Mouse (Mus musculus): ENCODE measurements around the gene Rbck1. TPM values are rescaled to one million over a fixed set of nuclear protein-coding genes. Genes with fewer than 3 reads are reported as not detected.

Gene Rbck1
- polyA plus RNA-seq, 1 experiment from 2014 or later = 91.5 TPM

GRCm38 (mm10) chr2:152339631-152340179, 7.3 kb upstream of the Rbck1 start:
- H3K36me3 ChIP-seq = no peaks in the 10 kb centered on the region
- no peak overlapping the region for H3K4me3 ChIP-seq
- no peak overlapping the region for H3K4me2 ChIP-seq (replicated peaks)
- H3K9me3 ChIP-seq (replicated peaks) = no peaks in the 10 kb centered on the region
- ATAC-seq (ENCODE audit: low FRiP score) = no peak
- H3K9ac ChIP-seq = no peak overlapping the region
- no peak overlapping the region for H3K27ac ChIP-seq
- peaks cover 5% of the 10 kb centered on the region; the same call in 1 of the 2 replicates for H3K27me3 ChIP-seq
- WGBS = 86% methylated on average over 22 of the region's 22 CpGs
- H3K4me1 ChIP-seq = peaks cover 14% of the 10 kb centered on the region

- H3K9ac ChIP-seq = no peak overlapping the region
- H3K36me3 ChIP-seq = no peaks in the 10 kb centered on the region
- 86% methylated on average over 13 of the region's 13 CpGs for WGBS
- H3K4me3 ChIP-seq = no peak overlapping the region
- no peaks in the 10 kb centered on the region for H3K9me3 ChIP-seq (replicated peaks)
- ATAC-seq (ENCODE audit: low FRiP score) = no peak
- no peak overlapping the region for H3K4me2 ChIP-seq (replicated peaks)
- no peak overlapping the region for H3K27ac ChIP-seq
- no peaks in the 10 kb centered on the region for H3K27me3 ChIP-seq
- H3K4me1 ChIP-seq = peaks cover 6% of the 10 kb centered on the region; the same call in 1 of the 2 replicates
Observed at GRCm38 (mm10) chr2:152338319-152338718, 5.9 kb upstream of the Rbck1 start.

GRCm38 (mm10) chr2:152337591-152338212, 5.2 kb upstream of the Rbck1 start:
- no peaks in the 10 kb centered on the region for H3K27me3 ChIP-seq
- no peaks in the 10 kb centered on the region for H3K9me3 ChIP-seq (replicated peaks)
- H3K4me2 ChIP-seq (replicated peaks) = no peak overlapping the region
- no peak for ATAC-seq (ENCODE audit: low FRiP score)
- H3K9ac ChIP-seq = no peak overlapping the region
- H3K4me3 ChIP-seq = no peak overlapping the region
- no peak overlapping the region for H3K27ac ChIP-seq
- 90% methylated on average over 11 of the region's 11 CpGs for WGBS
- H3K36me3 ChIP-seq = no peaks in the 10 kb centered on the region
- no peaks in the 10 kb centered on the region; the same call in 1 of the 2 replicates for H3K4me1 ChIP-seq

- 84% methylated on average over 1 of the region's 1 CpGs for WGBS
- ATAC-seq (ENCODE audit: low FRiP score) = no peak
- Histone ChIP-seq H3K9me3 (replicated peaks) (no peaks in the 10 kb centered on the region), H3K27ac (no peak overlapping the region), H3K9ac (no peak overlapping the region), H3K36me3 (no peaks in the 10 kb centered on the region), H3K4me2 (replicated peaks) (no peak overlapping the region), H3K27me3 (no peaks in the 10 kb centered on the region), H3K4me3 (no peak overlapping the region), H3K4me1 (no peaks in the 10 kb centered on the region; the same call in 1 of the 2 replicates)
Observed at GRCm38 (mm10) chr2:152336856-152337255, 4.4 kb upstream of the Rbck1 start.

- H3K4me1 ChIP-seq = peaks cover 13% of the 10 kb centered on the region
- no peak overlapping the region for H3K9ac ChIP-seq
- no peak for ATAC-seq (ENCODE audit: low FRiP score)
- WGBS = 52% methylated on average over 11 of the region's 11 CpGs
- H3K9me3 ChIP-seq (replicated peaks) = no peaks in the 10 kb centered on the region
- H3K27ac ChIP-seq = no peak overlapping the region
- no peaks in the 10 kb centered on the region for H3K36me3 ChIP-seq
- no peak overlapping the region for H3K4me2 ChIP-seq (replicated peaks)
- H3K4me3 ChIP-seq = no peak overlapping the region
- H3K27me3 ChIP-seq = no peaks in the 10 kb centered on the region
Observed at GRCm38 (mm10) chr2:152335289-152335820, 2.9 kb upstream of the Rbck1 start.

- Histone ChIP-seq H3K4me3 (no peak overlapping the region), H3K9me3 (replicated peaks) (no peaks in the 10 kb centered on the region), H3K27ac (no peak overlapping the region), H3K4me1 (peaks cover 15% of the 10 kb centered on the region), H3K4me2 (replicated peaks) (no peak overlapping the region), H3K36me3 (0 out of 2 replicates have a peak, but pooled peaks cover 11% of the 10 kb centered on the region), H3K9ac (no peak overlapping the region), H3K27me3 (no peaks in the 10 kb centered on the region)
- 73% methylated on average over 4 of the region's 4 CpGs for WGBS
- ATAC-seq (ENCODE audit: low FRiP score) = no peak
Observed at GRCm38 (mm10) chr2:152333345-152334006, 1.0 kb upstream of the Rbck1 start.

- Histone ChIP-seq H3K27me3 (no peaks in the 10 kb centered on the region), H3K9me3 (replicated peaks) (no peaks in the 10 kb centered on the region), H3K4me2 (replicated peaks) (peak overlapping the region; percentile 82), H3K27ac (no peak overlapping the region), H3K4me1 (peaks cover 15% of the 10 kb centered on the region), H3K4me3 (peak overlapping the region; percentile 67), H3K36me3 (peaks cover 33% of the 10 kb centered on the region), H3K9ac (peak overlapping the region; percentile 84; the same call in 1 of the 2 replicates)
- 69% methylated on average over 7 of the region's 7 CpGs for WGBS
- ATAC-seq (ENCODE audit: low FRiP score) = no peak
Observed at GRCm38 (mm10) chr2:152330858-152331423, 1.5 kb downstream of the Rbck1 start.

GRCm38 (mm10) chr2:152327980-152328379, 4.5 kb downstream of the Rbck1 start:
- peaks cover 63% of the 10 kb centered on the region for H3K36me3 ChIP-seq
- ATAC-seq (ENCODE audit: low FRiP score) = no peak
- 89% methylated on average over 5 of the region's 5 CpGs for WGBS

GRCm38 (mm10) chr2:152326654-152327053, 5.8 kb downstream of the Rbck1 start:
- Histone ChIP-seq H3K9me3 (replicated peaks) (no peaks in the 10 kb centered on the region), H3K4me2 (replicated peaks) (no peak overlapping the region), H3K27me3 (no peaks in the 10 kb centered on the region), H3K27ac (no peak overlapping the region), H3K36me3 (peaks cover 76% of the 10 kb centered on the region), H3K4me1 (peaks cover 15% of the 10 kb centered on the region), H3K4me3 (no peak overlapping the region), H3K9ac (no peak overlapping the region)
- 86% methylated on average over 8 of the region's 8 CpGs for WGBS
- ATAC-seq (ENCODE audit: low FRiP score) = no peak

More at GRCm38 (mm10) chr2:152327980-152328379, 4.5 kb downstream of the Rbck1 start:
- Histone ChIP-seq H3K9ac (no peak overlapping the region), H3K27me3 (no peaks in the 10 kb centered on the region), H3K9me3 (replicated peaks) (no peaks in the 10 kb centered on the region), H3K4me2 (replicated peaks) (no peak overlapping the region), H3K27ac (no peak overlapping the region), H3K4me3 (no peak overlapping the region), H3K4me1 (peaks cover 15% of the 10 kb centered on the region)

- Histone ChIP-seq H3K9ac (no peak overlapping the region), H3K27ac (no peak overlapping the region), H3K27me3 (no peaks in the 10 kb centered on the region), H3K4me3 (no peak overlapping the region), H3K4me2 (replicated peaks) (no peak overlapping the region), H3K36me3 (peaks cover 81% of the 10 kb centered on the region), H3K4me1 (peaks cover 10% of the 10 kb centered on the region), H3K9me3 (replicated peaks) (no peaks in the 10 kb centered on the region)
- no peak for ATAC-seq (ENCODE audit: low FRiP score)
- 95% methylated on average over 13 of the region's 13 CpGs for WGBS
Observed at GRCm38 (mm10) chr2:152326157-152326556, 6.3 kb downstream of the Rbck1 start.

GRCm38 (mm10) chr2:152324842-152325241, 7.6 kb downstream of the Rbck1 start:
- peaks cover 90% of the 10 kb centered on the region for H3K36me3 ChIP-seq
- H3K9me3 ChIP-seq (replicated peaks) = no peaks in the 10 kb centered on the region
- H3K4me3 ChIP-seq = no peak overlapping the region
- H3K4me1 ChIP-seq = no peaks in the 10 kb centered on the region
- WGBS = 93% methylated on average over 3 of the region's 3 CpGs
- no peak overlapping the region for H3K4me2 ChIP-seq (replicated peaks)
- no peak overlapping the region for H3K27ac ChIP-seq
- no peaks in the 10 kb centered on the region for H3K27me3 ChIP-seq
- H3K9ac ChIP-seq = no peak overlapping the region
- ATAC-seq (ENCODE audit: low FRiP score) = no peak

GRCm38 (mm10) chr2:152323971-152324370, 8.5 kb downstream of the Rbck1 start:
- Histone ChIP-seq H3K27ac (no peak overlapping the region), H3K27me3 (no peaks in the 10 kb centered on the region), H3K4me1 (no peaks in the 10 kb centered on the region), H3K4me2 (replicated peaks) (no peak overlapping the region), H3K4me3 (no peak overlapping the region), H3K9ac (no peak overlapping the region), H3K36me3 (peaks cover 95% of the 10 kb centered on the region), H3K9me3 (replicated peaks) (no peaks in the 10 kb centered on the region)
- ATAC-seq (ENCODE audit: low FRiP score) = no peak
- WGBS = 97% methylated on average over 14 of the region's 14 CpGs

All from hindbrain, embryonic 12.5 days (tissue).